Mouse (Mus musculus) embryonic facial prominence, embryonic 15.5 days (tissue): ENCODE results near the gene Ndufs2. TPM values are rescaled to one million over a fixed set of nuclear protein-coding genes. Genes with fewer than 3 reads are reported as not detected.
A peak's percentile ranks its signal among the peaks of the same experiment; 100 is the strongest.

Experiments used
- ATAC-seq: fragments of 200-750 bp; cut with Nextera tagmentation; 2 replicates; pipeline ENCODE4 v1.8.0; 2017; ENCODE audit warnings: low read depth, moderate TSS enrichment; ENCODE audit not compliant: insufficient number of reproducible peaks, low FRiP score, low TSS enrichment
- H3K27ac ChIP-seq: fragments of 300-500 bp; sonication (generic); replicated peaks from 2 replicates; pipeline ENCODE4 v1.5.1; 2015; ENCODE audit warnings: mild to moderate bottlenecking, inconsistent platforms
- H3K27me3 ChIP-seq: fragments of 300-500 bp; sonication (generic); 2 replicates; pipeline ENCODE4 v1.6.1; 2015; ENCODE audit warnings: inconsistent platforms
- H3K36me3 ChIP-seq: fragments of 300-500 bp; sonication (generic); 2 replicates; pipeline ENCODE4 v1.6.1; 2015; ENCODE audit warnings: mild to moderate bottlenecking, inconsistent platforms
- H3K4me1 ChIP-seq: fragments of 300-500 bp; sonication (generic); 2 replicates; pipeline ENCODE4 v1.6.1; 2015; ENCODE audit warnings: inconsistent platforms
- H3K4me2 ChIP-seq: fragments of 300-500 bp; sonication (generic); replicated peaks from 2 replicates; pipeline ENCODE4 v1.6.1; 2015; ENCODE audit warnings: mild to moderate bottlenecking, inconsistent platforms
- H3K4me3 ChIP-seq: fragments of 300-500 bp; sonication (generic); replicated peaks from 2 replicates; pipeline ENCODE4 v1.5.1; 2015; ENCODE audit warnings: mild to moderate bottlenecking, inconsistent platforms
- H3K9ac ChIP-seq: fragments of 300-500 bp; sonication (generic); 2 replicates; pipeline ENCODE4 v1.6.1; 2015; ENCODE audit warnings: inconsistent platforms
- H3K9me3 ChIP-seq: fragments of 300-500 bp; sonication (generic); replicated peaks from 2 replicates; pipeline ENCODE4 v1.6.1; 2016; ENCODE audit warnings: inconsistent platforms
- WGBS: fragments of 180-500 bp; shearing (Covaris S2); methylation state at CpG from one replicate; pipeline ENCODE4 v1.1.7; 2015; 5-methylcytosine and 5-hydroxymethylcytosine counted together
- polyA plus RNA-seq: library from polyadenylated mRNA; unstranded; fragments of >200 nt; fragmentation: Nextera tagmentation; extraction: Ambion mirVana; gene quantifications from 2 replicates; pipeline ENCODE4 v1.2.1, GENCODE M21; 2015

Ndufs2 gene
- polyA plus RNA-seq, 1 experiment from 2014 or later: 217 TPM

GRCm38 (mm10) chr1:171226780-171227179, 24.4 kb downstream of the Ndufs2 start:
- Histone ChIP-seq H3K4me1 (peaks cover 13% of the 10 kb centered on the region), H3K9me3 (no peaks in the 10 kb centered on the region), H3K27ac (no peak overlapping the region), H3K27me3 (no peaks in the 10 kb centered on the region), H3K4me2 (no peak overlapping the region), H3K36me3 (no peaks in the 10 kb centered on the region), H3K9ac (no peak overlapping the region), H3K4me3 (no peak overlapping the region)
- WGBS: 57% methylated on average over 4 of the region's 4 CpGs
- ATAC-seq: no peak

- Histone ChIP-seq H3K27me3 (no peaks in the 10 kb centered on the region), H3K36me3 (peaks cover under 1% of the 10 kb centered on the region; the same call in 1 of the 2 replicates), H3K27ac (no peak within 1 kb of the TSS), H3K9me3 (no peaks in the 10 kb centered on the region), H3K9ac (no peak within 1 kb of the TSS), H3K4me2 (no peak within 1 kb of the TSS), H3K4me3 (no peak within 1 kb of the TSS), H3K4me1 (peaks cover 13% of the 10 kb centered on the region)
- WGBS: 76% methylated on average over 5 of the region's 5 CpGs
- no peak for ATAC-seq
Observed at GRCm38 (mm10) chr1:171224857-171225256, 26.3 kb downstream of the Ndufs2 start, which contains the start of gene Apoa2. Gene Apoa2, plus strand, starts transcription at chr1:171225054.

GRCm38 (mm10) chr1:171223796-171224195, 27.4 kb downstream of the Ndufs2 start:
- H3K9ac ChIP-seq: no peak overlapping the region
- H3K4me2 ChIP-seq: no peak overlapping the region
- no peaks in the 10 kb centered on the region for H3K9me3 ChIP-seq
- no peak overlapping the region for H3K27ac ChIP-seq
- no peak overlapping the region for H3K4me3 ChIP-seq
- H3K4me1 ChIP-seq: peaks cover 12% of the 10 kb centered on the region
- no peaks in the 10 kb centered on the region for H3K27me3 ChIP-seq
- peaks cover 10% of the 10 kb centered on the region; the same call in 1 of the 2 replicates for H3K36me3 ChIP-seq
- 79% methylated on average over 2 of the region's 2 CpGs for whole genome bisulfite sequencing
- ATAC-seq: no peak

- ATAC-seq: no peak
- WGBS: 82% methylated on average over 6 of the region's 6 CpGs
- no peak overlapping the region for H3K9ac ChIP-seq
Observed at GRCm38 (mm10) chr1:171223168-171223567, 28.0 kb downstream of the Ndufs2 start.

GRCm38 (mm10) chr1:171222238-171223155, 28.7 kb downstream of the Ndufs2 start, which contains the start of gene Tomm40l:
Gene Tomm40l, minus strand, starts transcription at chr1:171222514.
- WGBS: under 1% methylated on average over 28 of the region's 28 CpGs

More at GRCm38 (mm10) chr1:171223168-171223567, 28.0 kb downstream of the Ndufs2 start:
- peak overlapping the region; percentile 86 for H3K4me2 ChIP-seq
- no peaks in the 10 kb centered on the region for H3K27me3 ChIP-seq
- H3K27ac ChIP-seq: peak overlapping the region; percentile 94
- H3K9me3 ChIP-seq: no peaks in the 10 kb centered on the region
- H3K4me3 ChIP-seq: peak overlapping the region; percentile 72
- H3K36me3 ChIP-seq: peaks cover 11% of the 10 kb centered on the region; the same call in 1 of the 2 replicates
- H3K4me1 ChIP-seq: peaks cover 12% of the 10 kb centered on the region

GRCm38 (mm10) chr1:171221281-171222193, 29.7 kb downstream of the Ndufs2 start:
- ATAC-seq: no peak
- H3K36me3 ChIP-seq: peaks cover 14% of the 10 kb centered on the region; the same call in 1 of the 2 replicates
- peaks cover 12% of the 10 kb centered on the region for H3K4me1 ChIP-seq
- WGBS: 6% methylated on average over 22 of the region's 22 CpGs
- no peaks in the 10 kb centered on the region for H3K27me3 ChIP-seq
- H3K4me2 ChIP-seq: peak overlapping the region; percentile 86
- no peak overlapping the region for H3K27ac ChIP-seq
- H3K4me3 ChIP-seq: peak overlapping the region; percentile 72
- peak overlapping the region; percentile 31 for H3K9ac ChIP-seq
- H3K9me3 ChIP-seq: no peaks in the 10 kb centered on the region

More at GRCm38 (mm10) chr1:171222238-171223155, 28.7 kb downstream of the Ndufs2 start, which contains the start of gene Tomm40l:
- peak within 1 kb of the TSS; percentile 86 for H3K4me2 ChIP-seq
- peak within 1 kb of the TSS; percentile 31 for H3K9ac ChIP-seq
- ATAC-seq: peak; percentile 97
- peaks cover 14% of the 10 kb centered on the region; the same call in 1 of the 2 replicates for H3K36me3 ChIP-seq
- H3K4me3 ChIP-seq: peak within 1 kb of the TSS; percentile 72
- H3K9me3 ChIP-seq: no peaks in the 10 kb centered on the region
- no peaks in the 10 kb centered on the region for H3K27me3 ChIP-seq
- H3K4me1 ChIP-seq: peaks cover 12% of the 10 kb centered on the region
- H3K27ac ChIP-seq: peak within 1 kb of the TSS; percentile 94

GRCm38 (mm10) chr1:171220871-171221270, 30.3 kb downstream of the Ndufs2 start:
- Histone ChIP-seq H3K9me3 (no peaks in the 10 kb centered on the region), H3K4me1 (peaks cover 12% of the 10 kb centered on the region), H3K9ac (no peak overlapping the region), H3K27me3 (no peaks in the 10 kb centered on the region), H3K36me3 (peaks cover 14% of the 10 kb centered on the region; the same call in 1 of the 2 replicates), H3K27ac (no peak overlapping the region), H3K4me3 (peak overlapping the region; percentile 72; the same call in 1 of the 2 replicates), H3K4me2 (peak overlapping the region; percentile 86)
- 4% methylated on average over 10 of the region's 10 CpGs for WGBS
- no peak for ATAC-seq

- ATAC-seq: no peak
- no peak overlapping the region for H3K4me2 ChIP-seq
- no peaks in the 10 kb centered on the region for H3K9me3 ChIP-seq
- peaks cover 14% of the 10 kb centered on the region; the same call in 1 of the 2 replicates for H3K36me3 ChIP-seq
- H3K4me3 ChIP-seq: no peak overlapping the region
- H3K27me3 ChIP-seq: no peaks in the 10 kb centered on the region
- peaks cover 6% of the 10 kb centered on the region for H3K4me1 ChIP-seq
- 86% methylated on average over 18 of the region's 18 CpGs for WGBS
- H3K9ac ChIP-seq: no peak overlapping the region
- no peak overlapping the region for H3K27ac ChIP-seq
Observed at GRCm38 (mm10) chr1:171216241-171216955, 34.8 kb downstream of the Ndufs2 start.

GRCm38 (mm10) chr1:171213801-171214496, 37.2 kb downstream of the Ndufs2 start, which contains the start of gene Nr1i3:
Gene Nr1i3, plus strand, starts transcription at chr1:171213970.
- ATAC-seq: no peak
- Histone ChIP-seq H3K9me3 (no peaks in the 10 kb centered on the region), H3K27me3 (no peaks in the 10 kb centered on the region), H3K27ac (no peak within 1 kb of the TSS), H3K4me3 (no peak within 1 kb of the TSS), H3K4me1 (no peaks in the 10 kb centered on the region), H3K36me3 (peaks cover 5% of the 10 kb centered on the region; the same call in 1 of the 2 replicates), H3K9ac (no peak within 1 kb of the TSS), H3K4me2 (no peak within 1 kb of the TSS)
- 71% methylated on average over 10 of the region's 10 CpGs for WGBS

GRCm38 (mm10) chr1:171212854-171213253, 38.3 kb downstream of the Ndufs2 start:
- no peaks in the 10 kb centered on the region for H3K9me3 ChIP-seq
- H3K36me3 ChIP-seq: no peaks in the 10 kb centered on the region
- H3K4me1 ChIP-seq: no peaks in the 10 kb centered on the region
- no peak for ATAC-seq
- WGBS: 39% methylated on average over 3 of the region's 3 CpGs
- no peak overlapping the region for H3K4me3 ChIP-seq
- no peak overlapping the region for H3K4me2 ChIP-seq
- no peak overlapping the region for H3K27ac ChIP-seq
- H3K9ac ChIP-seq: no peak overlapping the region
- no peaks in the 10 kb centered on the region for H3K27me3 ChIP-seq
